Comparison of ENCODE assay signal across 22 mouse cellular contexts in genomic region chr4:101689645-101690044, GRCm38 (mm10). TPM values are rescaled to one million over a fixed set of nuclear protein-coding genes. Genes with fewer than 3 reads are reported as not detected.
DNase-seq lines count a peak whose midpoint lies in the region; ATAC-seq and TF ChIP-seq lines count a peak whose summit lies in the region.
"Had no signal": no experiment of that assay in that cellular context is flagged by ENCODE, and none has a peak within 500 bp of the region (broad histone marks: within the 10 kb centered on the region; RNA-seq: fewer than 3 reads in every experiment).

No protein-coding gene starts in this region.

- 0 out of 2 replicates have a peak, but pooled peaks cover 5% of the 10 kb centered on the region for H3K9me3 ChIP-seq in heart, embryonic 12.5 days (replicated peaks)
- H3K9me3 ChIP-seq in stomach, embryonic 16.5 days (replicated peaks; ENCODE audit: control insufficient read depth, low read length): no peaks in the 10 kb centered on the region
- H3K9me3 ChIP-seq in stomach, postnatal 0 days (ENCODE audit: control insufficient read depth, low read length): no peaks in the 10 kb centered on the region
- H3K9me3 ChIP-seq in forebrain, embryonic 12.5 days: no peaks in the 10 kb centered on the region
- H3K9me3 ChIP-seq: intestine, embryonic 15.5 days; liver, embryonic 13.5 days; midbrain, embryonic 13.5 days had no signal

- no peaks in the 10 kb centered on the region for H3K4me1 ChIP-seq in heart, embryonic 12.5 days (replicated peaks)
- no peaks in the 10 kb centered on the region for H3K4me1 ChIP-seq in kidney, adult 2 months (ENCODE audit: control insufficient read depth, insufficient read depth, low read length)
- H3K4me1 ChIP-seq in stomach, embryonic 16.5 days (ENCODE audit: control insufficient read depth, insufficient read depth, low read length): no peaks in the 10 kb centered on the region
- H3K4me1 ChIP-seq in stomach, postnatal 0 days (replicated peaks; ENCODE audit: control insufficient read depth, insufficient read depth): no peaks in the 10 kb centered on the region
- H3K4me1 ChIP-seq in forebrain, embryonic 12.5 days: no peaks in the 10 kb centered on the region
- H3K4me1 ChIP-seq: intestine, embryonic 15.5 days; liver, embryonic 13.5 days; midbrain, embryonic 13.5 days had no signal

- no peak overlapping the region for H3K4me3 ChIP-seq in heart, embryonic 12.5 days
- no peak overlapping the region for H3K4me3 ChIP-seq in kidney, adult 2 months (ENCODE audit: insufficient read depth, low read depth, low read length)
- H3K4me3 ChIP-seq in stomach, embryonic 16.5 days (replicated peaks; ENCODE audit: low read length): no peak overlapping the region
- no peak overlapping the region for H3K4me3 ChIP-seq in stomach, postnatal 0 days (ENCODE audit: low read depth, low read length)
- H3K4me3 ChIP-seq in forebrain, embryonic 12.5 days (replicated peaks): no peak overlapping the region
- H3K4me3 ChIP-seq: intestine, embryonic 15.5 days; liver, embryonic 13.5 days; megakaryocyte, embryonic 14.5 days; midbrain, embryonic 13.5 days had no signal

- H3K36me3 ChIP-seq in heart, embryonic 12.5 days: no peaks in the 10 kb centered on the region
- H3K36me3 ChIP-seq in kidney, adult 2 months (ENCODE audit: control insufficient read depth, insufficient read depth, low read length): no peaks in the 10 kb centered on the region
- H3K36me3 ChIP-seq in stomach, embryonic 16.5 days (ENCODE audit: control insufficient read depth, insufficient read depth, low read length): no peaks in the 10 kb centered on the region
- H3K36me3 ChIP-seq in stomach, postnatal 0 days (ENCODE audit: control insufficient read depth, insufficient read depth, low read length): no peaks in the 10 kb centered on the region
- H3K36me3 ChIP-seq in forebrain, embryonic 12.5 days (replicated peaks): no peaks in the 10 kb centered on the region
- H3K36me3 ChIP-seq: intestine, embryonic 15.5 days; liver, embryonic 13.5 days; midbrain, embryonic 13.5 days had no signal

- no peak overlapping the region for H3K27ac ChIP-seq in heart, embryonic 12.5 days (ENCODE audit: poor library complexity, severe bottlenecking)
- peak overlapping the region; percentile 63 for H3K27ac ChIP-seq in kidney, adult 2 months (ENCODE audit: insufficient read depth, low read depth, low read length)
- H3K27ac ChIP-seq in stomach, embryonic 16.5 days (ENCODE audit: low read length): peak overlapping the region; percentile 29; the same call in 1 of the 2 replicates
- no peak overlapping the region for H3K27ac ChIP-seq in stomach, postnatal 0 days (replicated peaks)
- H3K27ac ChIP-seq in forebrain, embryonic 12.5 days: no peak overlapping the region
- H3K27ac ChIP-seq: intestine, embryonic 15.5 days; kidney, postnatal 0 days; liver, embryonic 13.5 days; midbrain, embryonic 13.5 days had no signal

- no peak for TF ChIP-seq CTCF in kidney, adult 2 months (conservative IDR thresholded peaks at IDR 0.05; ENCODE audit: insufficient read depth, insufficient read length, low read depth, low read length)
- TF ChIP-seq CTCF in stomach, postnatal 0 days (IDR thresholded peaks at IDR 0.05; ENCODE audit: low read depth): no peak

- no peaks in the 10 kb centered on the region for H3K27me3 ChIP-seq in heart, embryonic 12.5 days (replicated peaks)
- H3K27me3 ChIP-seq in kidney, adult 2 months (replicated peaks; ENCODE audit: control insufficient read depth, insufficient read depth, low read length): no peaks in the 10 kb centered on the region
- no peaks in the 10 kb centered on the region for H3K27me3 ChIP-seq in stomach, embryonic 16.5 days (ENCODE audit: control insufficient read depth, insufficient read depth, low read length)
- H3K27me3 ChIP-seq in stomach, postnatal 0 days (ENCODE audit: control insufficient read depth, insufficient read depth, low read length): no peaks in the 10 kb centered on the region
- H3K27me3 ChIP-seq in forebrain, embryonic 12.5 days: no peaks in the 10 kb centered on the region
- H3K27me3 ChIP-seq: intestine, embryonic 15.5 days; liver, embryonic 13.5 days; megakaryocyte, embryonic 14.5 days; midbrain, embryonic 13.5 days; Patski had no signal

- no peak for ATAC-seq in heart, embryonic 12.5 days (ENCODE audit: insufficient number of reproducible peaks, low FRiP score)
- no peak for ATAC-seq in stomach, embryonic 16.5 days (ENCODE audit: insufficient read depth, low FRiP score)
- no peak for ATAC-seq in stomach, postnatal 0 days (ENCODE audit: low FRiP score, low TSS enrichment)
- no peak for ATAC-seq in forebrain, embryonic 12.5 days (ENCODE audit: low FRiP score)
- ATAC-seq: hindbrain, embryonic 16.5 days; intestine, embryonic 15.5 days; midbrain, embryonic 13.5 days; Patski had no signal

- H3K4me2 ChIP-seq in heart, embryonic 12.5 days: no peak overlapping the region
- H3K4me2 ChIP-seq in stomach, embryonic 16.5 days (ENCODE audit: low read depth, low read length): no peak overlapping the region
- no peak overlapping the region for H3K4me2 ChIP-seq in stomach, postnatal 0 days (replicated peaks; ENCODE audit: low read depth)
- no peak overlapping the region for H3K4me2 ChIP-seq in forebrain, embryonic 12.5 days
- H3K4me2 ChIP-seq: intestine, embryonic 15.5 days; liver, embryonic 13.5 days; midbrain, embryonic 13.5 days had no signal

- no peak for TF ChIP-seq POLR2A in kidney, adult 2 months (IDR thresholded peaks at IDR 0.05; ENCODE audit: low read depth, low read length)

- TF ChIP-seq EP300 in stomach, postnatal 0 days (optimal IDR thresholded peaks at IDR 0.05): no peak

- no peak overlapping the region for H3K9ac ChIP-seq in heart, embryonic 12.5 days
- H3K9ac ChIP-seq in stomach, embryonic 16.5 days (ENCODE audit: low read length): no peak overlapping the region
- H3K9ac ChIP-seq in stomach, postnatal 0 days (ENCODE audit: low read length): no peak overlapping the region
- H3K9ac ChIP-seq in forebrain, embryonic 12.5 days: no peak overlapping the region
- H3K9ac ChIP-seq: intestine, embryonic 15.5 days; liver, embryonic 13.5 days; midbrain, embryonic 13.5 days had no signal

- WGBS in heart, embryonic 12.5 days: 73% methylated on average over 5 of the region's 5 CpGs
- whole genome bisulfite sequencing in kidney, adult 2 months: 65% methylated on average over 5 of the region's 5 CpGs
- 61% methylated on average over 5 of the region's 5 CpGs for WGBS in stomach, embryonic 16.5 days
- WGBS in stomach, postnatal 0 days: 60% methylated on average over 5 of the region's 5 CpGs
- WGBS in forebrain, embryonic 12.5 days: 87% methylated on average over 5 of the region's 5 CpGs

- DNase-seq in heart, adult 18-20 months: peak; percentile 28 to 36
- DNase-seq in kidney, adult 2 months: peak; percentile 56
- DNase-seq in kidney, adult 18-20 months: no peak
- no peak for DNase-seq in stomach, postnatal 0 days (ENCODE audit: low spot score)
- DNase-seq: adrenal gland, postnatal 36 days; cerebellum, adult 9-10 months; liver, embryonic 13.5 days; lung, adult 2 months; spleen, adult 18-20 months; thymus, postnatal 25 days had no signal

RNA-seq across cellular contexts. Expression of gene Lepr, which starts 27.6 kb away (rescaled TPM):
- total RNA-seq in heart, adult 18-20 months (2021): 1 to 10 TPM; 3.5 to 5.4 TPM
- 0.86 and 1.3 TPM in 2 replicates for polyA plus RNA-seq in heart, embryonic 12.5 days (2016; fragmentation: Nextera tagmentation; extraction: Ambion mirVana)
- polyA plus RNA-seq in kidney, adult 2 months (2012; rRNA removed): 3.5 and 5.3 TPM in 2 replicates
- polyA plus RNA-seq in stomach, embryonic 16.5 days (2015; fragmentation: Nextera tagmentation; extraction: Ambion mirVana): 7.4 and 7.6 TPM in 2 replicates
- 4.5 and 4.9 TPM in 2 replicates for polyA plus RNA-seq in stomach, postnatal 0 days (2015; fragmentation: Nextera tagmentation; extraction: Ambion mirVana)
- 1.8 and 2.0 TPM in 2 replicates for polyA plus RNA-seq in forebrain, embryonic 12.5 days (2016; fragmentation: Nextera tagmentation; extraction: Ambion mirVana)
- total RNA-seq: hematopoietic stem cell, adult 5-6 weeks; monocyte, adult 5-6 weeks; neutrophil, adult 5-6 weeks had no signal

RNA-seq across cellular contexts. Expression of gene Leprot, which starts 42.1 kb away (rescaled TPM):
- 10 to 100 TPM; 22.3 to 27.5 TPM for total RNA-seq in heart, adult 18-20 months (2021)
- 78.2 and 80.0 TPM in 2 replicates for polyA plus RNA-seq in heart, embryonic 12.5 days (2016; fragmentation: Nextera tagmentation; extraction: Ambion mirVana)
- polyA plus RNA-seq in kidney, adult 2 months (2012; rRNA removed): 61.8 and 71.7 TPM in 2 replicates
- polyA plus RNA-seq in stomach, embryonic 16.5 days (2015; fragmentation: Nextera tagmentation; extraction: Ambion mirVana): 94.9 and 100 TPM in 2 replicates
- 87.9 and 89.5 TPM in 2 replicates for polyA plus RNA-seq in stomach, postnatal 0 days (2015; fragmentation: Nextera tagmentation; extraction: Ambion mirVana)
- polyA plus RNA-seq in forebrain, embryonic 12.5 days (2016; fragmentation: Nextera tagmentation; extraction: Ambion mirVana): 62.8 and 63.9 TPM in 2 replicates

Comparison
In these comparisons a context has a peak if more than half of its experiments do, and no peak if none do; other contexts are left out.
1. DNase-seq: peak in heart, adult 18-20 months (2 of 2) and kidney, adult 2 months (single experiment); none in kidney, adult 18-20 months (single experiment) and stomach, postnatal 0 days (single experiment).
2. H3K27ac ChIP-seq: peak in kidney, adult 2 months (single experiment) and stomach, embryonic 16.5 days (single experiment); none in heart, embryonic 12.5 days (single experiment), stomach, postnatal 0 days (single experiment) and forebrain, embryonic 12.5 days (single experiment).